Mouse (Mus musculus): ENCODE measurements around the gene Ggnbp2.

DNA sequence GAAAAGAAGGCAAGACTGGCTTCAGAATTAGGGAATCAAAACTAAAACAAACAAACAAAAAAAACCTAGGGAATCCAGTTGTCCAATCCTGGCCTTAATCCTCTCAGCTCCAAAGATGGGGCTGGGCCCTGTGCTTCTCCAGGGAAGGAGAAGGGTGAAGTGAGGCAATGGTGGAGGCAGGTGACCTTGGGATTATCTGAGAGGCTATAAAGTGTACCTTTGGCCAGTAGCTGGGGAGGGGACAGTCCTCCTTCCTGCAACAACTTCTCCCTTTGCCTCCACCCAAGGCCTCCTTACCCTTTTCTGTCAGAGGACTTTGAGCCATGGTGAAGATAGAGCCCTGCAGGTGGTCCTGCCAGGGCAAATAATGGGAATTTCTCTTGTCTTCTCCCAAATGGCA is 43.1 kb downstream of the Ggnbp2 start:
- TF ChIP-seq CTCF (conservative IDR thresholded peaks at IDR 0.05; ENCODE audit: insufficient read depth, insufficient read length, low read depth, low read length) = no peak
- no peak for TF ChIP-seq POLR2A (IDR thresholded peaks at IDR 0.05; ENCODE audit: low read depth, low read length)

All from kidney, adult 2 months (tissue).